Mouse (Mus musculus) cerebellum, adult 2 months (tissue): ENCODE data around the gene Hoxb5. TPM values are rescaled to one million over a fixed set of nuclear protein-coding genes. Genes with fewer than 3 reads are reported as not detected.

Source experiments
- DNase-seq, 2 experiments: peaks; one replicate each; pipeline ENCODE4 v3.0.0; 2021
- H3K27ac ChIP-seq: fragments of 200-500 bp; 2 replicates; pipeline ENCODE4 v1.5.1; 2012; ENCODE audit warnings: low read length, control low read depth, inconsistent platforms; ENCODE audit not compliant: insufficient read depth
- H3K27me3 ChIP-seq: fragments of 200-500 bp; 2 replicates; pipeline ENCODE4 v1.6.1; 2012; ENCODE audit warnings: inconsistent platforms, mild to moderate bottlenecking, low read length, moderate library complexity; ENCODE audit not compliant: control insufficient read depth, insufficient read depth
- H3K4me1 ChIP-seq: fragments of 200-500 bp; 2 replicates; pipeline ENCODE4 v1.6.1; 2011; ENCODE audit warnings: low read length; ENCODE audit not compliant: control insufficient read depth, insufficient read depth
- H3K4me3 ChIP-seq: fragments of 200-500 bp; replicated peaks from 2 replicates; pipeline ENCODE3; 2011; ENCODE audit warnings: mild to moderate bottlenecking, low read depth, low read length, control low read depth; ENCODE audit not compliant: insufficient read depth
- CTCF ChIP-seq: fragments of 200-500 bp; IDR thresholded peaks from 2 replicates; pipeline ENCODE4 v1.5.1; 2011; ENCODE audit warnings: low read depth, mild to moderate bottlenecking, control low read depth, low read length, moderate library complexity, borderline replicate concordance; ENCODE audit not compliant: insufficient read depth
- POLR2A ChIP-seq: fragments of 200-500 bp; IDR thresholded peaks from 2 replicates; pipeline ENCODE4 v1.6.1; 2011; ENCODE audit warnings: low read length, control low read depth, borderline replicate concordance; ENCODE audit not compliant: insufficient read depth
- WGBS: fragments of 180-500 bp; shearing (Covaris S2); methylation state at CpG from one replicate; pipeline ENCODE4 v1.1.7; 2018; 5-methylcytosine and 5-hydroxymethylcytosine counted together
- polyA plus RNA-seq: library from polyadenylated mRNA; depleted of rRNA; stranded (reverse); fragments of >200 nt; gene quantifications from 2 replicates; pipeline ENCODE4 v1.2.3, GENCODE M21; 2012; rRNA removed

Hoxb5 gene
- polyA plus RNA-seq: 6.8 and 9.3 TPM in 2 replicates

DNA sequence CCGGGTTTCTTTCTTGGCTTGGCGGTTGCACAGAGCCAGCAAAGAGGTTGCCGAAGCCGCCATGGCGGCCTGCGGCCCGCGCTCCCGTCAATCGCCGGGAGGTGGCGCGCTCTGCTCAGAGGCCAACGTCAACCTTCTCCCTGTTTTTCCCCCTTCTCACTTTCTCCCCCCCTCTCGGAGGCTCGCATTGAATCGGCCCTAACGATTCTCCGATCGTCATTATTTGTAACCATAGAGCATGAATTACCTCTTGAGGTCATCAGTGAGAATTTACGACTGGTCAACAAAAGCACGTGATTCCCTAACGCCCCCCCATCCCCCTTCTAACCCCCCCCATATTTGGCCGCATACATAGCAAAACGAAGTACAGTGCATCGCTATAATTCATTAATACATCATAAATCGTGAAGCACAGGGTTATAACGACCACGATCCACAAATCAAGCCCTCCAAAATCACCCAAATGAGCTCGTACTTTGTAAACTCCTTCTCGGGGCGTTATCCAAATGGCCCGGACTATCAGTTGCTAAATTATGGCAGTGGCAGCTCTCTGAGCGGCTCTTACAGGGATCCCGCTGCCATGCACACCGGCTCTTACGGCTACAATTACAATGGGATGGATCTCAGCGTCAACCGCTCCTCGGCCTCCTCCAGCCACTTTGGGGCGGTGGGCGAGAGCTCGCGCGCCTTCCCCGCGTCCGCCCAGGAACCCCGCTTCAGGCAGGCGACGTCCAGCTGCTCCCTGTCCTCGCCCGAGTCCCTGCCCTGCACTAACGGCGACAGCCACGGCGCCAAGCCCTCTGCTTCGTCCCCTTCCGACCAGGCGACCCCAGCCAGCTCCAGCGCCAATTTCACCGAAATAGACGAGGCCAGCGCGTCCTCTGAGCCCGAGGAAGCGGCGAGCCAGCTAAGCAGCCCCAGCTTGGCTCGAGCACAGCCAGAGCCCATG is at the start of gene Hoxb5:
Hoxb5 (plus strand) TSS at position 186 of the 949 bp plus-strand sequence.
- 2% methylated on average over 69 of the region's 69 CpGs for WGBS
- Histone ChIP-seq H3K27ac (no peak within 1 kb of the TSS), H3K27me3 (peaks cover 15% of the 10 kb centered on the region; the same call in 1 of the 2 replicates), H3K4me3 (no peak within 1 kb of the TSS), H3K4me1 (no peaks in the 10 kb centered on the region)
- TF ChIP-seq POLR2A: no peak
- TF ChIP-seq CTCF: 0 out of 2 replicates have a peak, but pooled peaks have one; percentile 2
- no peak for DNase-seq

DNA sequence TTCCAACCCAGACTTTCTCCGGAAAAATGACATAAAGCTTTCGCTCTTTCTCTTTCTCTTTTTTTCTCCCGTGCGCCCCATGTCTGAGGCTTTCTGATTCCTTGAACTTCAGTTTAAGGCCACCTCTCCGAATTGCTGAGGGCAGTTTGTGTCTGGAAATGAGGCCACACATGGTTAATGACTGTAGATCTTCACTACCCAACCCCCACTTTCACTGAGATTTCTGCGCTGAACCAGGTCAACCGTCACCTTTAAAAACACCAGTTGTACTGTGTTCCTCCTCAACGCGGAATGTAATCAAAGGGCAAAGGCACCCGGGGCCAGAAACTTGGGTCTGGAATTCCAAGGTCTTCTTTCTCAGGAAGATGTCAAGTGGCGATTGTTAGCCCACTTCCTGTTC is 48.9 kb upstream of the Hoxb5 start:
- DNase-seq: no peak
- WGBS: 3% methylated on average over 11 of the region's 11 CpGs
- TF ChIP-seq POLR2A: no peak
- TF ChIP-seq CTCF: no peak
- no peak overlapping the region for H3K4me3 ChIP-seq
- no peaks in the 10 kb centered on the region for H3K4me1 ChIP-seq
- H3K27ac ChIP-seq: no peak overlapping the region
- H3K27me3 ChIP-seq: peaks cover 4% of the 10 kb centered on the region; the same call in 1 of the 2 replicates

DNA sequence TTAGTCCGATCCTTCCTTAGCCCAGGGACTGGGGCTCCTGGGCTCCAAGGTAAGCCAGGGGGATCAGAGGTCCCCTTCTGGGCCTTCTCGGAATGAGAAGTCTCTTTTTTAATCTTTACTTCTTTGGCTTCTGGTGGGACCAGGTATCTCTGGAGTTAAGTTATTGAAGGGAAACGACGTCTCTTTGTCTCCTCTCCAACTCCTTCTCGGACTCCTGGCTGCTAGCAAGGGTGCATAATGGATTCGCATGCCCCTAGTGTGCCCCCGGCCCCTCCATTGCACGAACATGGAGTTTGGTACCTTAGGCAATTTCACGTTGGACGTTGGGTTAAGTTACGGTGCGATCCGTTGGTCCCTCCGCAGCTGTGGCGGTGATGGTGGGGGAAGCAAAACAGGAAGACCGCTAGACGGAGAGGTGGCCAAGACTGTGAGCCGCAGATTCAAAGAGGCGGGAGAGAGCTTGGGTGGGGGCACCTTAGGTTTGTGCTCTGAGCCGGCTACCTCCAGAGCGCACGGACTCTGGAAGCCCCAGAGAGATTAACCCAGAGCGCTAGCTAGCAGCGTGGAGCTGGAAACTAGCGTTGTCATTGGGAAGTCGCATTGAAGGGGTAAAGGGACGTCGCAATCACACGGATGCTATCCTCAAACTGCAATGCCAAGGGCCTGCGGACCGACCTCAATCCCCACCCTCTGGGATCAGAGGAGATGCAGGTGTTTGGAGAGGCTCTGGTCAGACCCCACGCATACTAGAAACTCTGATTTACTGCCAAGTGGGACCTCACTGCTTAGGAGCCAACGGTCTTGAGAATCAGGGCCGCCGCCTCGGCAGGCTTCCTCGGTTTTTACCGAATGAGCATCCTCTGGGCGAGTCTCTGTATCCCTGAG is 47.8 kb upstream of the Hoxb5 start:
- no peak overlapping the region for H3K27ac ChIP-seq
- no peak overlapping the region for H3K4me3 ChIP-seq
- H3K4me1 ChIP-seq: no peaks in the 10 kb centered on the region
- TF ChIP-seq CTCF (no peak), POLR2A (no peak)
- peaks cover 4% of the 10 kb centered on the region; the same call in 1 of the 2 replicates for H3K27me3 ChIP-seq
- WGBS: 3% methylated on average over 39 of the region's 39 CpGs
- no peak for DNase-seq

DNA sequence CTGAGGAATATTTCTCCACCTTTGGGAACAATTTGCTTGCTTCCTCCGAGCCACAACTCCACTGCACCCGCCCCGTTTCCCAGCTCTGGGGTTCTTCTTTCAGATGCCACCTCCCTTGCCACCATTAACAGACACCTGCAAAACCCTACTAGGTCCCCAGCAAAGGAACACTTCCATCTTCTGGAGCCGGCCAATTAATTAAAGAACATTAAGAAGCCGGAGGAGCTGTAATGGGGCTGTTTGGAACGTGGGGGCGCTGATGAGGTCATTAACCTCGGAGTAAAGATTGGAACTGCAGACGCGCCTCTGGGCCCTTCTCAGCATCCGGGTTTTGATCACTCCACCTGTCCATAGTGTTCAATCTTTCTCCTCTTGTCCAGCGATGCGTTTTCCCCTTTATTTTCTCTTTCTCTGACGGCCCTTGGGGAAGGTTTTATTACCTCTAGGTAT is 47.1 kb upstream of the Hoxb5 start:
- WGBS: 2% methylated on average over 14 of the region's 14 CpGs
- Histone ChIP-seq H3K27ac (no peak overlapping the region), H3K4me3 (no peak overlapping the region), H3K27me3 (peaks cover 4% of the 10 kb centered on the region; the same call in 1 of the 2 replicates), H3K4me1 (no peaks in the 10 kb centered on the region)
- no peak for TF ChIP-seq POLR2A
- no peak for TF ChIP-seq CTCF
- DNase-seq: no peak

DNA sequence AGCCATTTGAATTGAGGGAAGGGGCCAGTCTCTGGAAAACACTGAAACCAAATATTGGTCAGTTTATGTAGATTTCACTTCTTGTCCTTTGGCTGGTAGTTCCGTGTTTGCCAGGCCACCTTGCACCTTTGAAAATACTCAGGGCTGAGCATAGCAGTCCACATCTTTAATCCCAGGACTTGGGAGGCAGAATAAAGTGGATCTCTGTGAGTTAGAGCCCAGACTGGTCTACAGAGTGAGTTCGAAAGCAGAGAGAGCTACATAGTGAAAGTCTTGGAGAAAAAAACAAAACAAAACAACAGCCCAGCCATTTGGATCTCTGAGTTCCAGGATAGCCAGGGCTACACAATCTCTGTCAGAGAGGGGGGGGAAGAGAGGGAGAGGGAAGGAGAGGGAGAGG is 46.0 kb upstream of the Hoxb5 start:
- DNase-seq: no peak
- no peak for TF ChIP-seq POLR2A
- TF ChIP-seq CTCF: no peak

DNA sequence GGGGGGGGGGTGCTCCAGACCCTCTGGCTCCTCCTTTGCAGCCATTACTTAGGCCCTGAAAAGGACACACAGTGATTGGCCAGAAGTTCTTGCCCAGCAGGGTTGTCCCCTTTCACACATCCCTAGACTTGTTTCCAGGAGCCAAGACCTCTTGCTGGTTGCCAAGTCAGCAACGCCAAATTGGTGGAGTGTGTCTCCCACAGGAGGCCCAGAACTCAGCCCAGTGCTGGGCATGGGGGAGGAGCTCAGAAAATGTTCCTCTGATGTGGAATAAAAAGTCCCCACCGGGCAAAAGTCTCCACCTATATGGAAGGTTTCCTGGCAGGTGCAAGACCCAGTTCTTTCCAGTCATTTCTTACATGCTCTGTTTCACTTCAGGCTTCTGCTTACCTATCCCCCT is 44.1 kb upstream of the Hoxb5 start:
- Histone ChIP-seq H3K27ac (no peak overlapping the region), H3K4me1 (no peaks in the 10 kb centered on the region), H3K27me3 (peaks cover 4% of the 10 kb centered on the region; the same call in 1 of the 2 replicates), H3K4me3 (no peak overlapping the region)
- DNase-seq: no peak
- WGBS: 0% methylated on average over 2 of the region's 2 CpGs
- no peak for TF ChIP-seq POLR2A
- TF ChIP-seq CTCF: no peak

More for the DNA sequence above, 46.0 kb upstream of the Hoxb5 start:
- no peak overlapping the region for H3K4me3 ChIP-seq
- H3K27me3 ChIP-seq: no peaks in the 10 kb centered on the region; the same call in 1 of the 2 replicates
- 11% methylated on average over 2 of the region's 2 CpGs for WGBS
- H3K27ac ChIP-seq: no peak overlapping the region
- no peaks in the 10 kb centered on the region for H3K4me1 ChIP-seq

DNA sequence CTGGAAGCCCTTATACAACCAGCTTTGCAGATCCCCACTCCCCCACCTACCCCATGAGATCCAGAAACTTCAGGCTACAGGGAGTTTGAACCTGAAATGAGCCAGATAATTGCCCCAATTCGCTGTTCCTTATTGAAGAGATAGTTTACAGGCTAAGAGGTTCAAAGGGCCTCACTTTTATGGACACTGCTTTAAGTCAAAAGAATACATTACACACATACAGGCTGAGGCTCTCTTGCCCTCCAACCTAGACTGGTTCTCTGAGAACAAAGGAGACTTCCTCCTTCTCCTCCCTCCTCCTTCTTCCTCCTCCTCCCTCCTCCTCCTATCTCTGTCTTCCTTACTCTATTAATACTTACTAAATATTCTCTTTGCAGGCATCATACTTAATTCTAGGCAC is 43.6 kb upstream of the Hoxb5 start:
- no peaks in the 10 kb centered on the region for H3K4me1 ChIP-seq
- no peak for DNase-seq
- TF ChIP-seq CTCF: no peak
- no peak for TF ChIP-seq POLR2A
- 4% methylated on average over 1 of the region's 1 CpGs for WGBS
- no peak overlapping the region for H3K27ac ChIP-seq
- peaks cover 4% of the 10 kb centered on the region; the same call in 1 of the 2 replicates for H3K27me3 ChIP-seq
- no peak overlapping the region for H3K4me3 ChIP-seq
